Mouse (Mus musculus): ENCODE results near the gene Mapk14. TPM values are rescaled to one million over a fixed set of nuclear protein-coding genes. Genes with fewer than 3 reads are reported as not detected.
"Not testable (repeated sequence)": the region's sequence is repeated elsewhere in the genome, so short reads cannot be mapped to it uniquely, and the experiment has no call there.

Mapk14 gene
- polyA plus RNA-seq, 1 experiment from 2014 or later = 24.5 TPM

- Histone ChIP-seq H3K27me3 (replicated peaks) (no peaks in the 10 kb centered on the region), H3K4me2 (peak overlapping the region; percentile 44), H3K4me1 (peaks cover 48% of the 10 kb centered on the region), H3K9ac (no peak overlapping the region), H3K36me3 (peaks cover 39% of the 10 kb centered on the region), H3K27ac (replicated peaks) (peak overlapping the region; percentile 69), H3K9me3 (no peaks in the 10 kb centered on the region), H3K4me3 (no peak overlapping the region)
- WGBS = 50% methylated on average over 6 of the region's 6 CpGs
- no peak for ATAC-seq (ENCODE audit: extremely low read depth, insufficient number of reproducible peaks, low FRiP score, low TSS enrichment)
These were observed 21.2 kb downstream of the Mapk14 start for GRCm38 (mm10) chr17:28712305-28712704.

- ATAC-seq (ENCODE audit: extremely low read depth, insufficient number of reproducible peaks, low FRiP score, low TSS enrichment) = no peak
- no peak overlapping the region for H3K9ac ChIP-seq
- H3K4me2 ChIP-seq = no peak overlapping the region
- peaks cover 53% of the 10 kb centered on the region for H3K36me3 ChIP-seq
- H3K27ac ChIP-seq (replicated peaks) = no peak overlapping the region
- H3K4me3 ChIP-seq = no peak overlapping the region
- no peaks in the 10 kb centered on the region for H3K27me3 ChIP-seq (replicated peaks)
- H3K9me3 ChIP-seq = no peaks in the 10 kb centered on the region
- peaks cover 42% of the 10 kb centered on the region for H3K4me1 ChIP-seq
- WGBS = 95% methylated on average over 3 of the region's 3 CpGs
These were observed 22.9 kb downstream of the Mapk14 start for GRCm38 (mm10) chr17:28714006-28714405.

- Histone ChIP-seq H3K4me1 (peaks cover 44% of the 10 kb centered on the region), H3K27ac (replicated peaks) (no peak overlapping the region), H3K9ac (no peak overlapping the region), H3K4me3 (no peak overlapping the region), H3K9me3 (no peaks in the 10 kb centered on the region), H3K27me3 (replicated peaks) (no peaks in the 10 kb centered on the region), H3K36me3 (peaks cover 69% of the 10 kb centered on the region), H3K4me2 (no peak overlapping the region)
- 70% methylated on average over 6 of the region's 7 CpGs for WGBS
- ATAC-seq (ENCODE audit: extremely low read depth, insufficient number of reproducible peaks, low FRiP score, low TSS enrichment) = no peak
These were observed 24.9 kb downstream of the Mapk14 start for GRCm38 (mm10) chr17:28715832-28716548.

- no peak overlapping the region for H3K27ac ChIP-seq (replicated peaks)
- no peaks in the 10 kb centered on the region for H3K27me3 ChIP-seq (replicated peaks)
- H3K36me3 ChIP-seq = peaks cover 82% of the 10 kb centered on the region
- H3K4me1 ChIP-seq = peaks cover 42% of the 10 kb centered on the region
- 68% methylated on average over 3 of the region's 3 CpGs for WGBS
- no peak overlapping the region for H3K4me3 ChIP-seq
- no peak for ATAC-seq (ENCODE audit: extremely low read depth, insufficient number of reproducible peaks, low FRiP score, low TSS enrichment)
- H3K9ac ChIP-seq = no peak overlapping the region
- H3K4me2 ChIP-seq = no peak overlapping the region
- no peaks in the 10 kb centered on the region for H3K9me3 ChIP-seq
These were observed 26.4 kb downstream of the Mapk14 start for GRCm38 (mm10) chr17:28717535-28717934.

GRCm38 (mm10) chr17:28725783-28726182, 34.7 kb downstream of the Mapk14 start, which contains the start of gene AC170998.1:
AC170998.1 (plus strand) TSS chr17:28726083.
- H3K4me1 ChIP-seq = peaks cover 15% of the 10 kb centered on the region
- H3K36me3 ChIP-seq = peaks cover 93% of the 10 kb centered on the region
- no peaks in the 10 kb centered on the region for H3K27me3 ChIP-seq (replicated peaks)
- H3K9ac ChIP-seq = no peak within 1 kb of the TSS
- H3K9me3 ChIP-seq = no peaks in the 10 kb centered on the region
- H3K27ac ChIP-seq (replicated peaks) = no peak within 1 kb of the TSS
- H3K4me3 ChIP-seq = no peak within 1 kb of the TSS
- H3K4me2 ChIP-seq = no peak within 1 kb of the TSS
- WGBS = 91% methylated on average over 4 of the region's 4 CpGs
- ATAC-seq (ENCODE audit: extremely low read depth, insufficient number of reproducible peaks, low FRiP score, low TSS enrichment) = no peak

- not testable (repeated sequence) for H3K4me1 ChIP-seq; H3K27ac ChIP-seq (replicated peaks)
These were observed 36.4 kb downstream of the Mapk14 start for GRCm38 (mm10) chr17:28727511-28727910.

GRCm38 (mm10) chr17:28735317-28736105, 44.4 kb downstream of the Mapk14 start:
- no peak overlapping the region for H3K4me2 ChIP-seq
- no peak overlapping the region for H3K9ac ChIP-seq
- WGBS = 84% methylated on average over 6 of the region's 6 CpGs
- ATAC-seq (ENCODE audit: extremely low read depth, insufficient number of reproducible peaks, low FRiP score, low TSS enrichment) = no peak
- H3K27me3 ChIP-seq (replicated peaks) = no peaks in the 10 kb centered on the region
- no peak overlapping the region for H3K27ac ChIP-seq (replicated peaks)
- H3K9me3 ChIP-seq = no peaks in the 10 kb centered on the region
- no peak overlapping the region for H3K4me3 ChIP-seq
- peaks cover 77% of the 10 kb centered on the region for H3K36me3 ChIP-seq
- peaks cover 10% of the 10 kb centered on the region for H3K4me1 ChIP-seq

More at GRCm38 (mm10) chr17:28727511-28727910, 36.4 kb downstream of the Mapk14 start:
- not testable (repeated sequence) for H3K9ac ChIP-seq; ATAC-seq (ENCODE audit: extremely low read depth, insufficient number of reproducible peaks, low FRiP score, low TSS enrichment); H3K9me3 ChIP-seq; H3K4me2 ChIP-seq; H3K4me3 ChIP-seq; H3K27me3 ChIP-seq (replicated peaks)
- 91% methylated on average over 11 of the region's 11 CpGs for WGBS
- H3K36me3 ChIP-seq = peaks cover 96% of the 10 kb centered on the region

GRCm38 (mm10) chr17:28736486-28736885, 45.4 kb downstream of the Mapk14 start:
- ATAC-seq (ENCODE audit: extremely low read depth, insufficient number of reproducible peaks, low FRiP score, low TSS enrichment) = no peak
- Histone ChIP-seq H3K4me1 (peaks cover 10% of the 10 kb centered on the region), H3K4me2 (no peak overlapping the region), H3K27ac (replicated peaks) (no peak overlapping the region), H3K36me3 (peaks cover 77% of the 10 kb centered on the region), H3K9me3 (no peaks in the 10 kb centered on the region), H3K9ac (no peak overlapping the region), H3K4me3 (no peak overlapping the region), H3K27me3 (replicated peaks) (no peaks in the 10 kb centered on the region)
- 71% methylated on average over 4 of the region's 4 CpGs for WGBS

GRCm38 (mm10) chr17:28737973-28738372, 46.8 kb downstream of the Mapk14 start:
- peaks cover 10% of the 10 kb centered on the region for H3K4me1 ChIP-seq
- peaks cover 77% of the 10 kb centered on the region for H3K36me3 ChIP-seq
- no peak for ATAC-seq (ENCODE audit: extremely low read depth, insufficient number of reproducible peaks, low FRiP score, low TSS enrichment)
- 89% methylated on average over 4 of the region's 4 CpGs for WGBS
- no peak overlapping the region for H3K27ac ChIP-seq (replicated peaks)
- no peak overlapping the region for H3K4me2 ChIP-seq
- H3K9me3 ChIP-seq = no peaks in the 10 kb centered on the region
- H3K27me3 ChIP-seq (replicated peaks) = no peaks in the 10 kb centered on the region
- no peak overlapping the region for H3K4me3 ChIP-seq
- H3K9ac ChIP-seq = no peak overlapping the region

- H3K27ac ChIP-seq (replicated peaks) = no peak overlapping the region
- H3K36me3 ChIP-seq = peaks cover 81% of the 10 kb centered on the region
- H3K4me1 ChIP-seq = peaks cover 10% of the 10 kb centered on the region
- H3K27me3 ChIP-seq (replicated peaks) = no peaks in the 10 kb centered on the region
- no peaks in the 10 kb centered on the region for H3K9me3 ChIP-seq
- H3K4me2 ChIP-seq = no peak overlapping the region
- no peak overlapping the region for H3K4me3 ChIP-seq
- H3K9ac ChIP-seq = no peak overlapping the region
- ATAC-seq (ENCODE audit: extremely low read depth, insufficient number of reproducible peaks, low FRiP score, low TSS enrichment) = no peak
- 96% methylated on average over 6 of the region's 6 CpGs for WGBS
These were observed 48.1 kb downstream of the Mapk14 start for GRCm38 (mm10) chr17:28739244-28739643.

GRCm38 (mm10) chr17:28743145-28743866, 52.2 kb downstream of the Mapk14 start:
- Histone ChIP-seq H3K27ac (replicated peaks) (no peak overlapping the region), H3K36me3 (peaks cover 95% of the 10 kb centered on the region), H3K9ac (no peak overlapping the region), H3K9me3 (no peaks in the 10 kb centered on the region), H3K4me1 (0 out of 2 replicates have a peak, but pooled peaks cover 3% of the 10 kb centered on the region), H3K27me3 (replicated peaks) (no peaks in the 10 kb centered on the region), H3K4me2 (no peak overlapping the region), H3K4me3 (no peak overlapping the region)
- 80% methylated on average over 11 of the region's 11 CpGs for WGBS
- ATAC-seq (ENCODE audit: extremely low read depth, insufficient number of reproducible peaks, low FRiP score, low TSS enrichment) = no peak; the same call in 1 of the 2 replicates
